Mouse (Mus musculus) cerebellum, adult 9-10 months (tissue): Measurements from ENCODE around the gene Ntm.

Experiments used
- DNase-seq: peaks from one replicate; pipeline ENCODE4 v3.0.0; 2022

Gene Ntm

DNA sequence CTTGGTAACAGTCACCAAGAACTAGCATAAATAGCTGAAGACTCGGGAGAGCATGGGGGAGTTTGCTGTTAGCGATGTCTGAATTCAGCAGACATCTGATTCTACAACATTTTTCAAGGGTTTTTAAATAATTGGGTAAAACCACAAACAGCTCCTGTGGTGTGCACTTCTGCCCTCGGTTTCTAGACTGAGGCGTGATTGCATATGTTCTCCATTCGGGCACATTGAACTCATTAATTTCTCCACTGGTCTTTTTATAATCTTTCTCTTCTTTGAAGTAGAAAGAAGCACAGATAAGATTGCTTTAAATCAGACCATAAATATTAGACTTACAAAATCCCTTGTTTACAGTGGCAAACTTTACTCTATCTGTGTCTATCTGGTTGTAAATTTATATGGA is 862.3 kb downstream of the Ntm start:
- no peak for DNase-seq

- DNase-seq, result no peak
Observed at GRCm38 (mm10) chr9:29092443-29092842, 870.5 kb downstream of the Ntm start.

GRCm38 (mm10) chr9:29088657-29089056 is 874.3 kb downstream of the Ntm start:
- no peak for DNase-seq

- no peak for DNase-seq
Observed at GRCm38 (mm10) chr9:29087656-29088055, 875.3 kb downstream of the Ntm start.

- DNase-seq, result no peak
Observed at GRCm38 (mm10) chr9:29087171-29087570, 875.8 kb downstream of the Ntm start.

DNA sequence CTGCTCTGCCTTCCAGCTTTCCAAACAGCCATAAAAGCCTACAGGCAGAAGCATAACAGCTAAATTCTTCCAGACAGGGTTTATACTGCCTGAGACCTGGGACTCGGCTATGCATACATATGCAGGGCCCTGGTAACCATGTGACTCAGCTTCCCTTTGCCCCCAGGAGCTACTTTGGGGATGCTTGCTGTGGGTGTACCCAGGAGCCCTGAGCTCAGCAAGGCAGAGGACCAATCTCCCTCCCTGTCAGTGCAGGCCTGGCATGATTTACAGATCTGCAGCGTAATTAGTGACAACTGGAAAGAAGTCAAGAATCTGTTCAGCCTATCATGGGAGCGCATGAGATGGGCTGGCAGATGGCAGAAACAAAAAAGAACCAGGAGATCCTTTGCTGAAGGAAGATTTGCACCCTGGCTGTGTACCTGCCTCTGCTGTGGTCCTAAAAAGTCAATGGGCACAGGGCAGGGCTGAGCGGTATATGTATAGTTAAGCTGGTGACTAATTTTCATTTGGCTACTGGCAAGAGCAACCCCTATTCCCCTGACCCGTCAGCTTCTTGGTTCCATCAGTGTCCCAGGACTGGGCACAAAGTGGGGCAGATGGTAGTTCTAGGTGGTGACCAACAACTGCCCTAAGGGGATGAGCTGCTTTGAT is 886.9 kb downstream of the Ntm start:
- peak; percentile 96 for DNase-seq

- DNase-seq, result peak; percentile 52
Observed at GRCm38 (mm10) chr9:29075243-29075642, 887.7 kb downstream of the Ntm start.

- DNase-seq, result peak; percentile 90
Observed at GRCm38 (mm10) chr9:29074494-29074893, 888.4 kb downstream of the Ntm start.

DNA sequence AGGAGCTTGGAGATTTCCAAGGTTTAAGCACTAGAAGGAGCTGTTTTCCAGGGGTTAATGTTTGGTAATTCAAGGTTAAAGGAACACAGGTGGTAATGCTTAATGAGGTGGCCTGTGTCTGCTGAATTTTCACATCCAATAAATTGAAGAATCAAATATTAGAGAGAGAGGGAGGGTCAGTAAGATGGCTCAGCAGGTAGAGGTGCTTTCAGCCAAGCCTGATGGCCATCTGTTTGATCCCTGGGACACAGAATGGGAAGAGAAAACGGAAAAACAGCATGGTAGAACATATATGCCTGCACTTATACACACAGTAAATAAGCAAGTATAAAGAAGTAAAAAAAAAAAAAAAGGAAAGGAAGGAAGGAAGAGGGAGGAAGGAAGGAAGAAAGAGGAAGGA is 890.9 kb downstream of the Ntm start:
- peak; percentile 58 for DNase-seq

DNA sequence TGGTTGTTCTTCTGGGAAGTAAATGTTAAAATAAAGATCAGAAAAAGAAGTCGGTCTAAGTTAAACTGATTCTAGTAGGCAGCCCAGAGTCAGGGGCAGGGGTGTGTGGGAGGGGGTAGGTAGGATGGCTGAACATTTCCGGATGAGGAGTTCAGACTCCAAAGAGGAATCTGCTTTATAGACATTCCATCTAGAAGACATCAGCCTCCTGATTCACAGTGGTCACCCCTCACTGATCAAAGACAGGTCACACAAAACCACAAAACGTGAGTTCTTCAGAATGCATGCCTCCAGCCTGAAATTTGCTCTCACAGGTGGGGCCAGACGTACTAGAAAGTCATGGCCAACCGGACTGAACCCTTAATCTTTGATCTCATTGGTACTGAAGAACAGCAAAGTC is 895.4 kb downstream of the Ntm start:
- no peak for DNase-seq

- DNase-seq, result peak; percentile 49
Observed at GRCm38 (mm10) chr9:29060293-29060692, 902.6 kb downstream of the Ntm start.

DNA sequence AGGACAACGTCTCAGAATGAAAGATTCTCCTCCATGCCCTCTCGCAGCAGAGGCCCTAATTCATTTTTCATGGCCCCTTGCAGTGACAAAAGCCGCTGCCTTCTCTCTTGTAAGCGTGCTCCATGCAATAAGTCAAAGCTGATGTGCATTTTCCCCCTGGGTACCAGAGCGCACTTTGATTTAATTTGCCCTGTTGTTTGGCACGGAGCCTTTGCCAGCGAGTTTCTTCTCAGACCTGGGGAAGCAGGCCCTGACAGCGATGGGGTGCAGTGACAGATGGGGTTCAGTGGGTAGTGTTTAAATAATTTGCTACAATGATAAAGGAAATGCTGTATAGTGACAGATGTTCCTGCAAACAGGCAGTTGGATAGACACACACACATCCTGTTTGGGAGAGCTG is 904.1 kb downstream of the Ntm start:
- DNase-seq, result no peak

- DNase-seq, result peak; percentile 66
Observed at GRCm38 (mm10) chr9:29055637-29056036, 907.3 kb downstream of the Ntm start.

GRCm38 (mm10) chr9:29036466-29036865 is 926.5 kb downstream of the Ntm start:
- DNase-seq, result no peak

- DNase-seq, result no peak
Observed at GRCm38 (mm10) chr9:29036058-29036457, 926.9 kb downstream of the Ntm start.

DNA sequence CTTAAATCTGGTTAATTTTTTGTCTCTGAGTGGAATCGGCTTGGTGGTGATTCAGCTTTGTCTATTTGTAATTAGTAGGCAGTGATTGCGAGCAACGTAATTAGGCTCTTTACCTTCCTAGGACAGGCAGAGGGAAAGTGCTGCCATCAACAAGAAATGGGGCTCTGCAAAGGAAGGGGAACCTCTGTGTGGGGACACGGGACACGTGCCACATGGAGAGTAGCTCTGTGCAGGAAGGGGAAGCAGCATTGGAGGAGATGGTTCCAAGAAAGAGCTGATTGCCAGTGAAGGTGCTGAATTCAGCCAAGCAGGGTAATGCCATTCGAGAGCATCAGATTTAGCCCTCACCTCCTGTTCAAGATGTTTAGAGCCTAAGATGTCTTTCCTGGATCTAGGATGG is 936.5 kb downstream of the Ntm start:
- no peak for DNase-seq

DNA sequence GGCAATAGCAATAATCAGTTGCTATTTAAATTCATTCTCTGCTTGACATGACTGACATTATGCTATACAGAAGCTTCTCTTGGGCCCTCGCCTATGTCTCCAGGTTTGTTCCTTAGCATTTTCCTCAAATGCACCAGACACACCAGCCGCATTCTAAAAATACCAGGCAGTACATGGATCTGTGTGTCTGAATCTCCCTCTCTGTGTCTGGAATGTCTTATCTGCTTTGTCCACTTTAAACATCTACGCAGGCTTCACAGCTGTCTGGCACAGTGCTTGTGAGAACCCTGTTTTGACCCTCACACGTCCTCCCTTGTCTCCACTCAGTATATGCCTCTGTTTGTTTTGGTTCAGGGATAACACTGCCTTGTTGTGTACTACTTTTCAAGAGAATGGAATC is 937.3 kb downstream of the Ntm start:
- DNase-seq, result no peak

- peak; percentile 53 for DNase-seq
Observed at GRCm38 (mm10) chr9:29025104-29025503, 937.8 kb downstream of the Ntm start.

DNA sequence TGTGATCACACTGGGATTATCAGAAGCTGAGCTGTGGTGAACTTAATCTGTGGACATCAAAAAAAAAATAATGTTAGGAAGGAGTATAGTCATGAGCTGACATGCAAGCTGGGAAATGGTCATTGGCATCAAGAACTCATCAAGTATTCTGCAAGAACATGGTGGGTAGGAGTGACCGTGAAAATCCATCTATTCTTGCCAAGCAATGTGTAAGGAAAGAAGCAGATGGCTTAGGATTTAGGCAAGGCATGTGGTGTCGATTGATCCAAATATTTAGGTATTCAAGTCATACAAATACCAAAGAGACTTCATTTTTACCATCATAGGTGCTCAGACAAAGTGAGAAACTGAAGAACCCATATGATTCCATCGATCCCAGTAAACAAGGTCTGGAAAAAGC is 946.1 kb downstream of the Ntm start:
- DNase-seq, result no peak

DNA sequence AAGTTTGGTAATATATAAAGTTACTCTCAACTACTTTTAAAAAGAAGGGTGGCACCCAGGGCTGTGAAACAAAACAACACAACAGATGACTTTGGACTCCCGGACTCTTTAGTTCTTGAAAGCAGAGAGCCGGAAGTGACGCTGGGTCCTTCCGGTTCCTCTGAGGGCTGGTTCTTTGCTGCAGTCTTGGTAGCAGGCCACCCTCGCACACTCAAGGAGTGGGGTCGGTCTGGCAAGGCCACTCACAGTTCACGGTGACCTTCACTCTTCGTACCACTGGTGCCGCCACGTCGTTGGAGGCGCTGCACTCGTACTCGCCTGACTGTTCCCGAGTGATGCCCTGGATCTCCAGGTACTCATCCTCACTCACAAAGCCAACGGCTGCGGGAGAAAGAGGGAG is 949.1 kb downstream of the Ntm start:
- no peak for DNase-seq

GRCm38 (mm10) chr9:29012541-29012940 is 950.4 kb downstream of the Ntm start:
- no peak for DNase-seq

GRCm38 (mm10) chr9:29011476-29011875 is 951.5 kb downstream of the Ntm start:
- no peak for DNase-seq

- no peak for DNase-seq
Observed at GRCm38 (mm10) chr9:29004534-29004933, 958.4 kb downstream of the Ntm start.

- no peak for DNase-seq
Observed at GRCm38 (mm10) chr9:28999951-29000351, 963.0 kb downstream of the Ntm start.

DNA sequence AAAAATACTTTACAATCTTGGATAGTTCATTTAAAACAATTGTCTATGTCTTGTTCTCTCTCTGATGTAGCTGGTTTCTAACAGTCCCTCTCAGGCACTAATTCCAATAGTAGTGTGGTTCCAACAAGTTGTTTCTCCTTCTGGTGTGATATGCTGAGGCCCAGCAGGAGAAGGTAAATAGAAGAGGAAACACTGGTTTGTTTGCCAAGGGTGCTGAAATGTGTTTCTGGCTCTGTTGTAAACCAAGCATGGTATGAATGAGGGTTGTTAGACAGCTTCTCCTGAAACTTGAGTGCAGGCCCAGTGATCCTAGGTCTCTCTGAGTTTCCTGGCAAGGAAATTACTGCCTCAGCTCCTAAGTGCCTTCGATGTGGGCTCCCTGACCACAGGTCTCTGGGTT is 985.7 kb downstream of the Ntm start:
- peak; percentile 38 for DNase-seq

DNA sequence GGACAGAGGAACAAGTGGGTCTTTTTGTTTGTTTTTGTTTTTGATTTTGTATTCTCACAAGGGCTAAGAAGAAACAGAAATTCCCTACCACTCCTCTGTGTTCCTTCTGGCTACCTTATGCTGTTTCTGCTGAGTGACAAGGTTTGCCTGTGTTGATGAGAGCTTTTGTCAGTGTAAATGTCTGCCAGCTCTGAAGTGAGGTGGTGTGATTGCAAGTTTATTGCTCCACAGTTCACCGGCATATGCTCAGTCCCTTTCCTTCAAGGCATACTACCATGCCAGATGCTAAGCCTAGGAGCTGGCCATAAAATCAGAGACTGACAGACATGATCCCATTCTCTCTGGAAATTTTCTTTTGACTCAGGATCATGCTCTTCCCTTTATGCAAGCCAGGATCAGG is 993.5 kb downstream of the Ntm start:
- DNase-seq, result no peak
